Mouse (Mus musculus) leukemia stem cell, adult 10-12 weeks (primary cell): Measurements from ENCODE around the gene Zfp512b. TPM values are rescaled to one million over a fixed set of nuclear protein-coding genes. Genes with fewer than 3 reads are reported as not detected.

Experiments
- polyA plus RNA-seq: library from polyadenylated mRNA; stranded (reverse); fragments of >175 nt; gene quantifications from 2 replicates; pipeline ENCODE4 v1.2.3, GENCODE M21; 2012; ENCODE audit warnings: low replicate concordance

Zfp512b gene
- 31.7 and 74.3 TPM in 2 replicates for polyA plus RNA-seq

GRCm38 (mm10) chr2:181592231-181593041 is at the start of gene Zfp512b:
Gene Zfp512b, minus strand, starts transcription at chr2:181592803.

GRCm38 (mm10) chr2:181598454-181599351 is 6.1 kb upstream of the Zfp512b start, which contains the start of gene Samd10:
Gene Samd10, minus strand, starts transcription at chr2:181599212.

GRCm38 (mm10) chr2:181591528-181592085 is 996 bp downstream of the Zfp512b start, which contains the start of gene Prpf6:
Gene Prpf6, plus strand, starts transcription at chr2:181591868.

GRCm38 (mm10) chr2:181584411-181584942 is 8.1 kb downstream of the Zfp512b start, which contains the start of gene Uckl1:
Gene Uckl1, minus strand, starts transcription at chr2:181584892.

Other genes with a start within 250 kb of the Zfp512b start
- gene Zgpat, start 227.9 kb downstream of the Zfp512b start, polyA plus RNA-seq: 21.1 and 22.1 TPM in 2 replicates
- 9.7 and 13.9 TPM in 2 replicates for gene Arfrp1, start 227.4 kb downstream of the Zfp512b start, polyA plus RNA-seq
- 46.2 and 128 TPM in 2 replicates for gene Lime1, start 212.7 kb downstream of the Zfp512b start, polyA plus RNA-seq
- gene Zbtb46, start 133.4 kb downstream of the Zfp512b start, polyA plus RNA-seq: 5.7 and 8.6 TPM in 2 replicates
- gene Abhd16b, start 99.6 kb downstream of the Zfp512b start, polyA plus RNA-seq: 0.13 TPM in 1 of 2 replicates, not detected in the other
- gene Tpd52l2, start 95.7 kb downstream of the Zfp512b start, polyA plus RNA-seq: 4.8 and 42.6 TPM in 2 replicates
- gene Dnajc5, start 72.3 kb downstream of the Zfp512b start, polyA plus RNA-seq: 35.7 and 46.0 TPM in 2 replicates
- 57.4 and 68.8 TPM in 2 replicates for gene Uckl1, start 7.9 kb downstream of the Zfp512b start, polyA plus RNA-seq
- 6.2 and 14.6 TPM in 2 replicates for gene Prpf6, start 935 bp downstream of the Zfp512b start, polyA plus RNA-seq
- 2.7 and 4.1 TPM in 2 replicates for gene Samd10, start 6.4 kb upstream of the Zfp512b start, polyA plus RNA-seq
- not detected in 2 replicates for gene Gm29797, start 64.2 kb upstream of the Zfp512b start, polyA plus RNA-seq
- gene Sox18, start 78.8 kb upstream of the Zfp512b start, polyA plus RNA-seq: 18.1 and 21.4 TPM in 2 replicates
- gene Tcea2, start 87.5 kb upstream of the Zfp512b start, polyA plus RNA-seq: 2.7 and 6.8 TPM in 2 replicates
- 21.6 and 66.2 TPM in 2 replicates for gene Rgs19, start 101.2 kb upstream of the Zfp512b start, polyA plus RNA-seq
- gene Lkaaear1, start 105.6 kb upstream of the Zfp512b start, polyA plus RNA-seq: not detected in 2 replicates
- gene Oprl1, start 122.2 kb upstream of the Zfp512b start, polyA plus RNA-seq: not detected in 2 replicates
- not detected in 2 replicates for gene Myt1, start 170.5 kb upstream of the Zfp512b start, polyA plus RNA-seq
- gene Pcmtd2, start 245.1 kb upstream of the Zfp512b start, polyA plus RNA-seq: 2.9 and 12.9 TPM in 2 replicates